28 mouse cellular contexts compared by ENCODE assay signal in the genomic region with DNA sequence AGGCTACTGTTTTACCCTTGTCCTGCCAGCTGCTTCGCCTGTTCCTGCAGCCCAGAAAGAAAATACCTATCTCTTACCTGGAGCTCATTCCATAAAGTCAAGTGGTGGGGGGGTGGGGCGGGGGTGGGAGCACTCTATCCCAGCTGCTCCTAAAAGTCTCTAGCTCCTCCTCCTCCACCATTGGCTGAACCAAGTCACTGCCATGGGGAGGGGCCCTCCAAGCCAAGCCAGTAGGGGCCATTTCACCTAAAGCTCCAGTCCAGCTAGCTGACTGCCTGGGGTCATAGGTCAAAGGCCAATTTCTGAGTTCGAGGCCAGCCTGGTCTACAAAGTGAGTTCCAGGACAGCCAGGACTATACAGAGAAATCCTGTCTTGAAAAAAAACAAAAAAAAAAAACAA.
"Had no signal": no experiment of that assay in that cellular context is flagged by ENCODE, and none has a peak within 500 bp of the region (broad histone marks: within the 10 kb centered on the region; RNA-seq: fewer than 3 reads in every experiment).

No protein-coding gene starts in this region.

- H3K9me3 ChIP-seq: embryonic facial prominence, embryonic 10.5 days; embryonic facial prominence, embryonic 12.5 days; embryonic facial prominence, embryonic 13.5 days; embryonic facial prominence, embryonic 15.5 days; forebrain, embryonic 10.5 days; forebrain, embryonic 12.5 days; forebrain, embryonic 13.5 days; forebrain, embryonic 15.5 days had no signal

- H3K27ac ChIP-seq: embryonic facial prominence, embryonic 10.5 days; embryonic facial prominence, embryonic 12.5 days; embryonic facial prominence, embryonic 13.5 days; embryonic facial prominence, embryonic 15.5 days; forebrain, embryonic 10.5 days; forebrain, embryonic 12.5 days; forebrain, embryonic 13.5 days; forebrain, embryonic 15.5 days; gastrocnemius, adult 2 months; heart, adult 2 months had no signal

- DNase-seq: cerebellum, adult 8-10 months; cerebellum, adult 9-10 months; cerebellum, adult 9-11 months; cerebellum, postnatal 10 days; cerebellum, postnatal 14 days; cerebellum, postnatal 25 days; cerebellum, postnatal 36 days; embryo, embryonic 11 days; forebrain, postnatal 0 days; gastrocnemius, adult 2 months; gastrocnemius, postnatal 10 days; gastrocnemius, postnatal 14 days; gastrocnemius, postnatal 25 days; gastrocnemius, postnatal 36 days; heart, adult 11 months; heart, adult 18-20 months; heart, adult 2 months had no signal

- H3K9ac ChIP-seq: embryonic facial prominence, embryonic 12.5 days; embryonic facial prominence, embryonic 13.5 days; embryonic facial prominence, embryonic 15.5 days; forebrain, embryonic 12.5 days; forebrain, embryonic 13.5 days; forebrain, embryonic 15.5 days; forebrain, postnatal 0 days had no signal

- H3K4me2 ChIP-seq: embryonic facial prominence, embryonic 12.5 days; embryonic facial prominence, embryonic 13.5 days; embryonic facial prominence, embryonic 15.5 days; forebrain, embryonic 12.5 days; forebrain, embryonic 13.5 days; forebrain, embryonic 15.5 days had no signal

- H3K4me3 ChIP-seq: embryonic facial prominence, embryonic 10.5 days; embryonic facial prominence, embryonic 12.5 days; embryonic facial prominence, embryonic 13.5 days; embryonic facial prominence, embryonic 15.5 days; erythroblast, embryonic 14.5 days; forebrain, embryonic 10.5 days; forebrain, embryonic 12.5 days; forebrain, embryonic 13.5 days; forebrain, embryonic 15.5 days; gastrocnemius, adult 2 months; heart, adult 2 months had no signal

- ATAC-seq: forebrain, embryonic 13.5 days; forebrain, embryonic 14.5 days; forebrain, embryonic 15.5 days; forebrain, embryonic 16.5 days; forebrain, postnatal 0 days had no signal

- H3K27me3 ChIP-seq: embryonic facial prominence, embryonic 12.5 days; embryonic facial prominence, embryonic 13.5 days; embryonic facial prominence, embryonic 15.5 days; forebrain, embryonic 12.5 days; forebrain, embryonic 13.5 days; forebrain, embryonic 15.5 days had no signal
